Mouse (Mus musculus) lung, postnatal 0 days (tissue): ENCODE measurements at regions not wholly inside any gene's neighbourhood (a gene's known extent, or its start where the extent isn't known, plus 50 kb on each side); places are given as distances from the start of the nearest gene placed in this dataset.

Experiments used
- CTCF ChIP-seq: IDR thresholded peaks from 2 replicates; pipeline ENCODE4 v1.5.1; 2016; ENCODE audit warnings: antibody characterized with exemption, mild to moderate bottlenecking
- EP300 ChIP-seq: IDR thresholded peaks from 2 replicates; pipeline ENCODE4 v1.6.1; 2016; ENCODE audit warnings: antibody characterized with exemption, mild to moderate bottlenecking, control low read depth

DNA sequence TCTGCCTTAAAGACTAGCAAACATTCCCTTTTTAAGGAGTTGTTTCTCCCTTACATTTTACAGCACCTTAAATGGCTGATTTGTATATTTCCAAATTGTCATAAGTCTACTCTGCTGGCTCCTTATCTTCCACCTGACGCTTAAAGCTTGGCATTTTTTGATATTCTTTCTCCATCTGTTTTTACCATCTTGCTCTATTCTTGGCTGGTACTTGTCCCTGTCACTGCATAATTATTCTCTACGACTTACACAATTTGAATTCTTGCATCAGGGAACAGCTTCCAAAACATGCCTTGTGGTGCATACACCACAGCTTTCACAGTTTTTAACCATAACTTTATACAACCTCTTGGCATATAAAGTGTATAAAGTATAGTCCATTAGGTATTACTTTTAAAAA, 471.6 kb upstream of the Tecrl start:
- TF ChIP-seq EP300 (no peak), CTCF (no peak)
